Mouse (Mus musculus) spleen, postnatal 4 days (tissue): ENCODE results near the gene Olfr1260.

Experiments used
- DNase-seq, 2 experiments: peaks; one replicate each; pipeline ENCODE4 v3.0.0; 2022; ENCODE audit warnings: low spot score in 2 of 2

Olfr1260 gene

GRCm38 (mm10) chr2:89974184-89974583 lies at the start of gene Olfr1260:
Gene Olfr1260 (plus strand): TSS chr2:89974340.
- no peak for DNase-seq

GRCm38 (mm10) chr2:89927009-89927408 lies 47.1 kb upstream of the Olfr1260 start, which contains the start of gene Olfr1258:
Gene Olfr1258 (plus strand): TSS chr2:89927309.
- no peak for DNase-seq

- DNase-seq: no peak
Observed at GRCm38 (mm10) chr2:89948564-89948963, 25.6 kb upstream of the Olfr1260 start, which contains the start of gene Olfr1259. Gene Olfr1259 (minus strand): TSS chr2:89948664.

- DNase-seq: no peak
Observed at GRCm38 (mm10) chr2:89977709-89978108, 3.6 kb downstream of the Olfr1260 start.

GRCm38 (mm10) chr2:89990921-89991320 lies 16.8 kb downstream of the Olfr1260 start, which contains the start of gene Olfr1261:
Gene Olfr1261 (plus strand): TSS chr2:89991221.
- DNase-seq: no peak

GRCm38 (mm10) chr2:89999845-90000244 lies 25.7 kb downstream of the Olfr1260 start, which contains the start of gene Olfr1262:
Gene Olfr1262 (plus strand): TSS chr2:90000145.
- no peak for DNase-seq

- no peak for DNase-seq
Observed at GRCm38 (mm10) chr2:90011831-90012230, 37.7 kb downstream of the Olfr1260 start, which contains the start of gene Olfr1263. Gene Olfr1263 (plus strand): TSS chr2:90012131.

GRCm38 (mm10) chr2:90025477-90025876 lies 51.3 kb downstream of the Olfr1260 start, which contains the start of gene Olfr1264:
Gene Olfr1264 (minus strand): TSS chr2:90025577.
- no peak for DNase-seq
